Mouse (Mus musculus): Measurements from ENCODE around the gene Lmna.

DNA sequence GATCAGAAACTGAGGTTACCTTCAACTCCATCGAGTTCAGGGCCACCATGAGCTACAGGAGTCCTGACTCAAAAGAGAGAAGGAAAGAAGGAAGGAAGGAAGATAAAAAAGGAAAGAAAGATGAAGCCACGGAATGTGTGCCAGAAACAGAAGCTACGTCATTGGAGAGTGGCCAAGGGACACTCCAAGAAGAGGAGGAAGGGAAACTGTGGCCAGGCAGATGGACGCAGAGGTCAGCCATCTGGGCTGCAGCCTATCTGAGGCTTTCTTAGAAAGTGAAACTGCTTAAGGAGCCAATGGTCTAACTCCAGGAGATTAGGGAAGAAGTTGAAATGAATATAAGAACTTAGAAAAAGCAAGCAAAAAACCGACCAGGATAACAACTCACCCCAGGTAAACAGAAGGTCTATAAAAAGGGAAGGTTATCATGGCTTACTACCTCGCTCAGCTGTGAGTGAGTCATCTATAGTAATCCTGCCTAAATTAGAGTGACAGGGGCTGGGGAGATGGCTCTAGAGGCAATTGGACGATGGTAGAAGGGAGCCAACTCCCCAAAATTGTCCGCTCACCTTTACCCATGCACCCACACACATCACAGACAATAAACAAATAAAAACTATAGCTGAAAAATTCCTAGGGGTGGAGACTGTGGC is 63.2 kb downstream of the Lmna start:
- TF ChIP-seq POLR2A (IDR thresholded peaks at IDR 0.05; ENCODE audit: low read depth, low read length) (no peak), CTCF (IDR thresholded peaks at IDR 0.05; ENCODE audit: extremely low read depth, insufficient read length, insufficient replicate concordance, low read depth, low read length) (no peak)

Measured in small intestine, adult 2 months (tissue).